ENCODE assay signal across 13 mouse cellular contexts in the genomic region with DNA sequence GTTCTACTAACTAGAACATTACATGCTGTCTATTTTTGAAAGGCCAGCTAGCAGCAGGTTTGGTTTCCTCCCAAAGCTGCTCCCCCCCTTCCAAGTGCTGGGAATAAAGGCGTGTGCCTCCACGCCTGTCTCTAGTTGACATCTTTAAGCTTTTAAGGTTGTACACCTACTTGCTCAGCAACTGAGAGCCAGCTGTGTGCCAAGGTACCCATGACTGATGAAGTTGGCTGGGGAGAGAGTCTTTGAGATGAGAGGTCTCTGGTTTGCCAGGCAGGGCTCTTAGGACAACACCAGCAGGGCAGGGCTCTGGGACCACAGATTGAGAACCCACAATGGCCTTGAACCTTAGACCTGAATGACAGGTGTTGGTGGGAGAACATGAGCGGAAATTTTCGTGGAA.
"Had no signal": no experiment of that assay in that cellular context is flagged by ENCODE, and none has a peak within 500 bp of the region (broad histone marks: within the 10 kb centered on the region; RNA-seq: fewer than 3 reads in every experiment).

No protein-coding gene starts in this region.

- H3K9me3 ChIP-seq: limb, embryonic 10.5 days; midbrain, embryonic 10.5 days; neural tube, embryonic 12.5 days had no signal

- DNase-seq: kidney, adult 8-10 months; kidney, postnatal 25 days; lung, adult 2 months; lung, postnatal 4 days; midbrain, embryonic 14.5 days; thymus, adult 18-20 months; thymus, postnatal 14 days had no signal

- H3K27me3 ChIP-seq: neural tube, embryonic 12.5 days had no signal

- ATAC-seq: intestine, postnatal 0 days; lung, postnatal 0 days had no signal

- H3K9ac ChIP-seq: neural tube, embryonic 12.5 days had no signal

- H3K4me2 ChIP-seq: neural tube, embryonic 12.5 days had no signal

- H3K4me3 ChIP-seq: left cerebral cortex, adult 2 months; limb, embryonic 10.5 days; midbrain, embryonic 10.5 days; neural tube, embryonic 12.5 days had no signal

- H3K27ac ChIP-seq: left cerebral cortex, adult 2 months; limb, embryonic 10.5 days; midbrain, embryonic 10.5 days; neural tube, embryonic 12.5 days had no signal
